Mouse (Mus musculus): Measurements from ENCODE around the gene Cyp27a1. TPM values are rescaled to one million over a fixed set of nuclear protein-coding genes. Genes with fewer than 3 reads are reported as not detected.
A peak's percentile ranks its signal among the peaks of the same experiment; 100 is the strongest.

The Cyp27a1 gene
- polyA plus RNA-seq, 1 experiment, result 10.7 TPM

- TF ChIP-seq POLR2A (IDR thresholded peaks at IDR 0.05; ENCODE audit: control insufficient read depth, extremely low read depth, insufficient read depth, low read length, poor library complexity), result no peak
- TF ChIP-seq CTCF (IDR thresholded peaks at IDR 0.05; ENCODE audit: borderline replicate concordance, control insufficient read depth, extremely low read depth, insufficient read depth, low read length, poor library complexity), result no peak
- Histone ChIP-seq H3K4me3 (ENCODE audit: control insufficient read depth, insufficient read depth, low read length) (no peak overlapping the region), H3K27ac (ENCODE audit: control insufficient read depth, insufficient read depth, low read length) (no peak overlapping the region), H3K27me3 (ENCODE audit: control insufficient read depth, insufficient read depth, low read length) (no peaks in the 10 kb centered on the region), H3K4me1 (replicated peaks; ENCODE audit: control insufficient read depth, insufficient read depth, low read length) (peaks cover 13% of the 10 kb centered on the region), H3K36me3 (ENCODE audit: control insufficient read depth, insufficient read depth, low read length) (no peaks in the 10 kb centered on the region)
- peak; percentile 28 for DNase-seq
- WGBS, result 6% methylated on average over 5 of the region's 5 CpGs
Observed at GRCm38 (mm10) chr1:74754175-74754785, 40.9 kb downstream of the Cyp27a1 start.

- DNase-seq, result no peak
- TF ChIP-seq POLR2A (IDR thresholded peaks at IDR 0.05; ENCODE audit: control insufficient read depth, extremely low read depth, insufficient read depth, low read length, poor library complexity) (no peak), CTCF (IDR thresholded peaks at IDR 0.05; ENCODE audit: borderline replicate concordance, control insufficient read depth, extremely low read depth, insufficient read depth, low read length, poor library complexity) (no peak)
- H3K4me3 ChIP-seq (ENCODE audit: control insufficient read depth, insufficient read depth, low read length), result no peak overlapping the region
- H3K27me3 ChIP-seq (ENCODE audit: control insufficient read depth, insufficient read depth, low read length), result no peaks in the 10 kb centered on the region
- H3K36me3 ChIP-seq (ENCODE audit: control insufficient read depth, insufficient read depth, low read length), result no peaks in the 10 kb centered on the region
- WGBS, result 41% methylated on average over 4 of the region's 4 CpGs
- no peaks in the 10 kb centered on the region for H3K4me1 ChIP-seq (replicated peaks; ENCODE audit: control insufficient read depth, insufficient read depth, low read length)
- no peak overlapping the region for H3K27ac ChIP-seq (ENCODE audit: control insufficient read depth, insufficient read depth, low read length)
Observed at GRCm38 (mm10) chr1:74759773-74760172, 46.4 kb downstream of the Cyp27a1 start.

GRCm38 (mm10) chr1:74763081-74763480, 49.7 kb downstream of the Cyp27a1 start:
- Histone ChIP-seq H3K36me3 (ENCODE audit: control insufficient read depth, insufficient read depth, low read length) (no peaks in the 10 kb centered on the region), H3K27me3 (ENCODE audit: control insufficient read depth, insufficient read depth, low read length) (no peaks in the 10 kb centered on the region), H3K4me1 (replicated peaks; ENCODE audit: control insufficient read depth, insufficient read depth, low read length) (no peaks in the 10 kb centered on the region), H3K27ac (ENCODE audit: control insufficient read depth, insufficient read depth, low read length) (no peak overlapping the region), H3K4me3 (ENCODE audit: control insufficient read depth, insufficient read depth, low read length) (no peak overlapping the region)
- TF ChIP-seq CTCF (IDR thresholded peaks at IDR 0.05; ENCODE audit: borderline replicate concordance, control insufficient read depth, extremely low read depth, insufficient read depth, low read length, poor library complexity) (no peak), POLR2A (IDR thresholded peaks at IDR 0.05; ENCODE audit: control insufficient read depth, extremely low read depth, insufficient read depth, low read length, poor library complexity) (no peak)
- 3% methylated on average over 6 of the region's 6 CpGs for WGBS
- peak; percentile 56 for DNase-seq

- Histone ChIP-seq H3K27ac (ENCODE audit: control insufficient read depth, insufficient read depth, low read length) (no peak overlapping the region), H3K27me3 (ENCODE audit: control insufficient read depth, insufficient read depth, low read length) (peaks cover 17% of the 10 kb centered on the region), H3K4me3 (ENCODE audit: control insufficient read depth, insufficient read depth, low read length) (no peak overlapping the region), H3K4me1 (replicated peaks; ENCODE audit: control insufficient read depth, insufficient read depth, low read length) (peaks cover 10% of the 10 kb centered on the region; the same call in 1 of the 2 replicates), H3K36me3 (ENCODE audit: control insufficient read depth, insufficient read depth, low read length) (no peaks in the 10 kb centered on the region)
- WGBS, result 7% methylated on average over 35 of the region's 35 CpGs
- no peak for DNase-seq
- TF ChIP-seq CTCF (IDR thresholded peaks at IDR 0.05; ENCODE audit: borderline replicate concordance, control insufficient read depth, extremely low read depth, insufficient read depth, low read length, poor library complexity) (no peak), POLR2A (IDR thresholded peaks at IDR 0.05; ENCODE audit: control insufficient read depth, extremely low read depth, insufficient read depth, low read length, poor library complexity) (no peak)
Observed at GRCm38 (mm10) chr1:74770727-74771466, 57.5 kb downstream of the Cyp27a1 start.

- TF ChIP-seq CTCF (IDR thresholded peaks at IDR 0.05; ENCODE audit: borderline replicate concordance, control insufficient read depth, extremely low read depth, insufficient read depth, low read length, poor library complexity) (no peak), POLR2A (IDR thresholded peaks at IDR 0.05; ENCODE audit: control insufficient read depth, extremely low read depth, insufficient read depth, low read length, poor library complexity) (no peak)
- 3% methylated on average over 15 of the region's 26 CpGs for WGBS
- Histone ChIP-seq H3K4me3 (ENCODE audit: control insufficient read depth, insufficient read depth, low read length) (no peak overlapping the region), H3K27me3 (ENCODE audit: control insufficient read depth, insufficient read depth, low read length) (peaks cover 17% of the 10 kb centered on the region), H3K4me1 (replicated peaks; ENCODE audit: control insufficient read depth, insufficient read depth, low read length) (peaks cover 10% of the 10 kb centered on the region; the same call in 1 of the 2 replicates), H3K27ac (ENCODE audit: control insufficient read depth, insufficient read depth, low read length) (no peak overlapping the region), H3K36me3 (ENCODE audit: control insufficient read depth, insufficient read depth, low read length) (no peaks in the 10 kb centered on the region)
- no peak for DNase-seq
Observed at GRCm38 (mm10) chr1:74771467-74771844, 58.1 kb downstream of the Cyp27a1 start.

GRCm38 (mm10) chr1:74771845-74771930, 58.3 kb downstream of the Cyp27a1 start, which contains the start of gene Wnt6:
Gene Wnt6, plus strand, starts transcription at chr1:74771892.
- Histone ChIP-seq H3K4me3 (ENCODE audit: control insufficient read depth, insufficient read depth, low read length) (no peak within 1 kb of the TSS), H3K36me3 (ENCODE audit: control insufficient read depth, insufficient read depth, low read length) (no peaks in the 10 kb centered on the region), H3K27ac (ENCODE audit: control insufficient read depth, insufficient read depth, low read length) (no peak within 1 kb of the TSS), H3K4me1 (replicated peaks; ENCODE audit: control insufficient read depth, insufficient read depth, low read length) (peaks cover 10% of the 10 kb centered on the region; the same call in 1 of the 2 replicates), H3K27me3 (ENCODE audit: control insufficient read depth, insufficient read depth, low read length) (peaks cover 17% of the 10 kb centered on the region)
- TF ChIP-seq POLR2A (IDR thresholded peaks at IDR 0.05; ENCODE audit: control insufficient read depth, extremely low read depth, insufficient read depth, low read length, poor library complexity) (no peak), CTCF (IDR thresholded peaks at IDR 0.05; ENCODE audit: borderline replicate concordance, control insufficient read depth, extremely low read depth, insufficient read depth, low read length, poor library complexity) (no peak)
- WGBS, result 0% methylated on average over 2 of the region's 8 CpGs
- no peak for DNase-seq
